Mouse (Mus musculus): ENCODE results near the gene Sh3bp1. TPM values are rescaled to one million over a fixed set of nuclear protein-coding genes. Genes with fewer than 3 reads are reported as not detected.

Sh3bp1 gene
- total and polyA plus RNA-seq, 3 experiments, result 34.1 to 1,400 (median 207) TPM

DNA sequence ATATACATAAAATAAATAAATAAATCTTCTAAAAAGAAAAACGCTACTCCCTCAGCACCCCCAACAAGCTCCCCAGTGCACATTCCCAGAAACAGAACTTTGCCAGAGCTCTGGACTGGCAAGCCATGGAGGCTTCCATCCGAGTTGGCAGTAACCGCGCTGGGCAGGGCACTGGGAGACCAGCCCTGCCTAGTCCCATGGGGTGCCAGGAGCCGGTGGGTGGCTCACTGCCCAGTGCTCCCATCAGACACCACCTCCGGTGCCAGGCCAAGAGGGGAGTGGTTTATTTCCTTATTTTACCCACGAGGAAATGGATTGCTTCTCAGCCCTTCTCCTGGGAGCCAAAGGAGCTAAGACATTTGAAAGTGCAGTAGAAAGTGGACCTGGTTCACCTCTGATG, 42.6 kb upstream of the Sh3bp1 start:
- peaks cover 64% of the 10 kb centered on the region for H3K27me3 ChIP-seq (ENCODE audit: insufficient read depth, low read length)
- no peak overlapping the region for H3K4me3 ChIP-seq (ENCODE audit: low read depth, low read length)
- H3K36me3 ChIP-seq (replicated peaks), result no peaks in the 10 kb centered on the region
- H3K9me3 ChIP-seq (replicated peaks), result no peaks in the 10 kb centered on the region
- DNase-seq (ENCODE audit: low spot score) (no peak), ATAC-seq (ENCODE audit: extremely low read depth, insufficient number of reproducible peaks, low FRiP score, poor library complexity, severe bottlenecking) (no peak)
- no peak for TF ChIP-seq GATA1 (IDR thresholded peaks at IDR 0.05; ENCODE audit: borderline replicate concordance, low read length)
- no peak for TF ChIP-seq TAL1 (conservative IDR thresholded peaks at IDR 0.05; ENCODE audit: low read depth, low read length)
- no peak for TF ChIP-seq GATA2 (IDR thresholded peaks at IDR 0.05; ENCODE audit: borderline replicate concordance, low read depth, low read length)
- TF ChIP-seq POLR2AphosphoS5 (IDR thresholded peaks at IDR 0.05; ENCODE audit: insufficient replicate concordance, low read depth, low read length), result no peak
- TF ChIP-seq CTCF (IDR thresholded peaks at IDR 0.05; ENCODE audit: low read depth, low read length), result no peak
- peaks cover 19% of the 10 kb centered on the region for H3K4me1 ChIP-seq (ENCODE audit: insufficient read depth, low read depth, low read length)

DNA sequence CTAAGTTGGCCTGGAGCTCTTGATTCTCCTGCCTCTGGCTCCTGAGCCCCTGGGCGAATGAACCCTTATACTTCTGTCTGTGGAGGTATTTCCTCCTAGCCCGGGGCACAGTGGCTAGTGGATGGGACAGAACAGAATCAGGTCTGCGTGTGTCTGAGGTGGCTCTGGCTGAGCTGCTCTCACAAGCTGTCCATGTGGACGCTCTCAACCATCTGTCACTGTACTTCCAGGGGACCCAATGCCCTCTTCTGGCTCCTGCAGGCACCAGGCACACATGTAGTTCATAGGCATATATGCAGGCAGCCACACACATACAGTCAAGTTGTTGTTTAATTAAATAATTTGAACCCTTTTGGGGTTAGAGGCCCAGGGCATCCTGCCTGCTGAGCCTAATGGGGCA, 40.3 kb upstream of the Sh3bp1 start:
- H3K4me3 ChIP-seq (ENCODE audit: low read depth, low read length), result no peak overlapping the region
- ATAC-seq (ENCODE audit: extremely low read depth, insufficient number of reproducible peaks, low FRiP score, poor library complexity, severe bottlenecking) (no peak), DNase-seq (ENCODE audit: low spot score) (no peak)
- no peaks in the 10 kb centered on the region for H3K9me3 ChIP-seq (replicated peaks)
- no peaks in the 10 kb centered on the region for H3K36me3 ChIP-seq (replicated peaks)
- no peak for TF ChIP-seq GATA2 (IDR thresholded peaks at IDR 0.05; ENCODE audit: borderline replicate concordance, low read depth, low read length)
- TF ChIP-seq TAL1 (conservative IDR thresholded peaks at IDR 0.05; ENCODE audit: low read depth, low read length), result no peak
- TF ChIP-seq GATA1 (IDR thresholded peaks at IDR 0.05; ENCODE audit: borderline replicate concordance, low read length), result no peak
- no peak for TF ChIP-seq CTCF (IDR thresholded peaks at IDR 0.05; ENCODE audit: low read depth, low read length)
- no peak for TF ChIP-seq POLR2AphosphoS5 (IDR thresholded peaks at IDR 0.05; ENCODE audit: insufficient replicate concordance, low read depth, low read length)
- H3K27me3 ChIP-seq (ENCODE audit: insufficient read depth, low read length), result peaks cover 64% of the 10 kb centered on the region
- peaks cover 29% of the 10 kb centered on the region for H3K4me1 ChIP-seq (ENCODE audit: insufficient read depth, low read depth, low read length)

DNA sequence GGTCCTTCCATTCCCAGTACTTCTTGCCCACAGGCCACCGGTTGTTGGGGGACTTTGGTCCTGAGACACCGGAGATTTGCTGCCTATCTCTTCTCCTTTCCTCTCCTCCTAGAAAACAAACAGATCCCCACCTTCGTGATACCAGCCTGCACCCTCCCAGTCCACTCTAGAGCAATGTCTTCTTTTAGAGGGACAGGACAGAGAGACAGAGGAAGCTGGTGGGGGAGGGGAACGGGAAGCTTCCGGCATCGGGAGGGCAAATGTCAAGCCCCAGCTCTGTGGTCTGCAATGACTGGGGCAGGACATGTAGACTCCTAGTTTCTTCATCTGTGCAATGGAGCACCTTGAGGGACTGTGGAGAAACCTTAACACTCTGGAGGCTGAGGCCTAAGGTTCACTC, 39.9 kb upstream of the Sh3bp1 start:
- Histone ChIP-seq H3K4me1 (ENCODE audit: insufficient read depth, low read depth, low read length) (peaks cover 29% of the 10 kb centered on the region), H3K27me3 (ENCODE audit: insufficient read depth, low read length) (peaks cover 61% of the 10 kb centered on the region), H3K4me3 (ENCODE audit: low read depth, low read length) (no peak overlapping the region), H3K9me3 (replicated peaks) (no peaks in the 10 kb centered on the region), H3K36me3 (replicated peaks) (no peaks in the 10 kb centered on the region)
- no peak for DNase-seq (ENCODE audit: low spot score)
- no peak for ATAC-seq (ENCODE audit: extremely low read depth, insufficient number of reproducible peaks, low FRiP score, poor library complexity, severe bottlenecking)
- no peak for TF ChIP-seq POLR2AphosphoS5 (IDR thresholded peaks at IDR 0.05; ENCODE audit: insufficient replicate concordance, low read depth, low read length)
- no peak for TF ChIP-seq TAL1 (conservative IDR thresholded peaks at IDR 0.05; ENCODE audit: low read depth, low read length)
- TF ChIP-seq GATA1 (IDR thresholded peaks at IDR 0.05; ENCODE audit: borderline replicate concordance, low read length), result no peak
- no peak for TF ChIP-seq GATA2 (IDR thresholded peaks at IDR 0.05; ENCODE audit: borderline replicate concordance, low read depth, low read length)
- TF ChIP-seq CTCF (IDR thresholded peaks at IDR 0.05; ENCODE audit: low read depth, low read length), result no peak

DNA sequence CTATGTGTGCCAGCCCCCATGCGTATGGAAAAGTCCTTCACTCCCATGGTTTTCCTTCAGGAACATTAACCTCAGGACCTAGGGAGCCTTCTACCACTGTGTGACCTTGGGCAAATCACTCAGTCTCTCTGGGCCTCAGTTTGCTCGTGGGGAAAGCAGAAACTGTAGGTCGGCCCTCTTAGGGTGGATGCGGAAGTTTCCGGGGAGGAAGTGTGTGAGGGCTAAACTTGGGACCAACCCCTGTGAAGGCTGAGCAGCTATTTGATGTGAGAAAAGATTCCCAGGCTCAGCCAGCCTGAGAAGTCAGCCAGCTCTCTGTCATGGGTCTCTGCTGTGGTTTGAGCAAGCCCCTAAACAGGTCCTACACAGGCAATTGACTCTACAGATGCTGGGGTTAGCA, 37.3 kb upstream of the Sh3bp1 start:
- Histone ChIP-seq H3K36me3 (replicated peaks) (no peaks in the 10 kb centered on the region), H3K4me3 (ENCODE audit: low read depth, low read length) (no peak overlapping the region), H3K27me3 (ENCODE audit: insufficient read depth, low read length) (peaks cover 64% of the 10 kb centered on the region), H3K4me1 (ENCODE audit: insufficient read depth, low read depth, low read length) (peaks cover 24% of the 10 kb centered on the region), H3K9me3 (replicated peaks) (no peaks in the 10 kb centered on the region)
- DNase-seq (ENCODE audit: low spot score), result no peak
- TF ChIP-seq CTCF (IDR thresholded peaks at IDR 0.05; ENCODE audit: low read depth, low read length) (no peak), GATA2 (IDR thresholded peaks at IDR 0.05; ENCODE audit: borderline replicate concordance, low read depth, low read length) (no peak), GATA1 (IDR thresholded peaks at IDR 0.05; ENCODE audit: borderline replicate concordance, low read length) (no peak), POLR2AphosphoS5 (IDR thresholded peaks at IDR 0.05; ENCODE audit: insufficient replicate concordance, low read depth, low read length) (no peak), TAL1 (conservative IDR thresholded peaks at IDR 0.05; ENCODE audit: low read depth, low read length) (no peak)
- ATAC-seq (ENCODE audit: extremely low read depth, insufficient number of reproducible peaks, low FRiP score, poor library complexity, severe bottlenecking), result no peak

DNA sequence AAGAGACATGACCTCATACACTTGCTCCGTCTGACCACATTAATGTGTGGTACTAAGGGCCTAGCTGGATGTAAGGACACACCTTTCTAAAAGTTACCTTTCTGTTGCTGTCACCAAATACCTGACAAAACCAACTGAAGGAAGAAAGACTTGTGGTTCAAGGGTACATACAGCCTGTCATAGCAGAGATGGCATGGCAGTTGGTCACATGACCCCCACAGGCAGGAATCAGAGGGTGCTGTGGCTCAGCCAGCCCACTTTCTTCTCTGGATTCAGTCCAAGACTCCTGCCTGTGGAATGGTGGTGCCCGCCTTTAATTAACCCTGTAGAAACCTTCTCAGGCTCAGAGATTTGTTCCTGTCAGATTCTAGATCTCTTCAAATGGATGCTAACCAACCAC, 36.4 kb upstream of the Sh3bp1 start:
- no peak for DNase-seq (ENCODE audit: low spot score)
- TF ChIP-seq CTCF (IDR thresholded peaks at IDR 0.05; ENCODE audit: low read depth, low read length) (no peak), GATA1 (IDR thresholded peaks at IDR 0.05; ENCODE audit: borderline replicate concordance, low read length) (no peak), TAL1 (conservative IDR thresholded peaks at IDR 0.05; ENCODE audit: low read depth, low read length) (no peak), POLR2AphosphoS5 (IDR thresholded peaks at IDR 0.05; ENCODE audit: insufficient replicate concordance, low read depth, low read length) (no peak), GATA2 (IDR thresholded peaks at IDR 0.05; ENCODE audit: borderline replicate concordance, low read depth, low read length) (no peak)
- no peaks in the 10 kb centered on the region for H3K36me3 ChIP-seq (replicated peaks)
- H3K4me3 ChIP-seq (ENCODE audit: low read depth, low read length), result no peak overlapping the region
- ATAC-seq (ENCODE audit: extremely low read depth, insufficient number of reproducible peaks, low FRiP score, poor library complexity, severe bottlenecking), result no peak
- peaks cover 60% of the 10 kb centered on the region for H3K27me3 ChIP-seq (ENCODE audit: insufficient read depth, low read length)
- H3K9me3 ChIP-seq (replicated peaks), result no peaks in the 10 kb centered on the region
- H3K4me1 ChIP-seq (ENCODE audit: insufficient read depth, low read depth, low read length), result peaks cover 17% of the 10 kb centered on the region

DNA sequence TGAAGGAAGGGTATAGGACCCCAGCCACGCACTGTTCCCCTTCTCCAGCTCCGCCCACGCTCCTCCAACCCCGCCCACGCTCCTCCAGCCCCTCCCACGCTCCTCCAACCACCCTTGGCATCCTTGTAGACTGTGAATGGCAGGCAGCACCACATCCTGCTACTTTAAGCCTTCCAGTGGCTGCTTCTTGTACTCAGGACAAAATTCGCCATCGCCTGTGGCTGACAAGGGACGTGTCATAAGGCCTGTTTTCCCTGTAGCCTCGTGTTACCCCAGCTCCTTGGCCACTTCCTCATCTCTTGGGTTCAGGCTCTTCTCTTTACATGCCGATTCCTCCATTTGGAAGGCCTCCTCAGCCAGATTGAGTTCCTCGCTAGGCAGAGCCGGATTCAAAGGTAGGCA, 35.7 kb upstream of the Sh3bp1 start:
- DNase-seq (ENCODE audit: low spot score) (no peak), ATAC-seq (ENCODE audit: extremely low read depth, insufficient number of reproducible peaks, low FRiP score, poor library complexity, severe bottlenecking) (no peak)
- peaks cover 61% of the 10 kb centered on the region for H3K27me3 ChIP-seq (ENCODE audit: insufficient read depth, low read length)
- H3K36me3 ChIP-seq (replicated peaks), result no peaks in the 10 kb centered on the region
- TF ChIP-seq GATA2 (IDR thresholded peaks at IDR 0.05; ENCODE audit: borderline replicate concordance, low read depth, low read length) (no peak), TAL1 (conservative IDR thresholded peaks at IDR 0.05; ENCODE audit: low read depth, low read length) (no peak), CTCF (IDR thresholded peaks at IDR 0.05; ENCODE audit: low read depth, low read length) (no peak), POLR2AphosphoS5 (IDR thresholded peaks at IDR 0.05; ENCODE audit: insufficient replicate concordance, low read depth, low read length) (no peak), GATA1 (IDR thresholded peaks at IDR 0.05; ENCODE audit: borderline replicate concordance, low read length) (no peak)
- H3K4me3 ChIP-seq (ENCODE audit: low read depth, low read length), result no peak overlapping the region
- H3K9me3 ChIP-seq (replicated peaks), result no peaks in the 10 kb centered on the region
- peaks cover 11% of the 10 kb centered on the region for H3K4me1 ChIP-seq (ENCODE audit: insufficient read depth, low read depth, low read length)
